Mouse (Mus musculus) gastrocnemius, adult 8-10 months (tissue): ENCODE data around the gene Igdcc4. TPM values are rescaled to one million over a fixed set of nuclear protein-coding genes. Genes with fewer than 3 reads are reported as not detected.

Experiments used
- total RNA-seq, 4 experiments: library from RNA; stranded (reverse); gene quantifications; 2 replicates each; pipeline ENCODE4 v1.2.4; 2022

The Igdcc4 gene
- total RNA-seq, 4 experiments from 2014 or later = 28.1 to 32.6 (median 30.4) TPM

Other genes with a start within 250 kb of the Igdcc4 start
- not detected for gene Slc24a1, start 149.9 kb upstream of the Igdcc4 start, total RNA-seq
- 10 to 100 TPM; 13.0 to 17.5 (median 16.1) TPM for gene Ints14, start 140.6 kb upstream of the Igdcc4 start, total RNA-seq
- 10 to 100 TPM in 2 of 4 experiments, 1 to 10 TPM in 2; 6.3 to 11.2 (median 10.0) TPM for gene Hacd3, start 79.8 kb upstream of the Igdcc4 start, total RNA-seq
- gene Dpp8, start 69.1 kb upstream of the Igdcc4 start, total RNA-seq = 100 to 1,000 TPM in 3 of 4 experiments, 10 to 100 TPM in 1; 96.7 to 118 (median 110) TPM
- gene Igdcc3, start 39.7 kb downstream of the Igdcc4 start, total RNA-seq = under 1 TPM; 0.10 to 0.17 (median 0.12) TPM
- 1 to 10 TPM; 3.3 to 5.2 (median 4.1) TPM for gene Parp16, start 93.9 kb downstream of the Igdcc4 start, total RNA-seq
- gene Cilp, start 163.7 kb downstream of the Igdcc4 start, total RNA-seq = 10 to 100 TPM in 2 of 4 experiments, 1 to 10 TPM in 2; 3.3 to 14.7 (median 9.6) TPM
- 10 to 100 TPM; 55.4 to 65.0 (median 56.9) TPM for gene Clpx, start 192.8 kb downstream of the Igdcc4 start, total RNA-seq
- gene Pdcd7, start 244.6 kb downstream of the Igdcc4 start, total RNA-seq = 10 to 100 TPM; 12.1 to 19.7 (median 15.0) TPM